Mouse (Mus musculus): ENCODE results near the gene Nipal1.

GRCm38 (mm10) chr5:72646996-72647395 is 599 bp upstream of the Nipal1 start:
- TF ChIP-seq TAL1 (conservative IDR thresholded peaks at IDR 0.05; ENCODE audit: low read depth, low read length), result no peak
- no peak for TF ChIP-seq CTCF (IDR thresholded peaks at IDR 0.05; ENCODE audit: low read depth, low read length)
- no peak for TF ChIP-seq GATA1 (IDR thresholded peaks at IDR 0.05; ENCODE audit: borderline replicate concordance, low read length)
- TF ChIP-seq POLR2AphosphoS5 (IDR thresholded peaks at IDR 0.05; ENCODE audit: insufficient replicate concordance, low read depth, low read length), result no peak

Measured in G1E (cell line).